Mouse (Mus musculus): ENCODE data around the gene Carmil2.

Gene Carmil2

GRCm38 (mm10) chr8:105685796-105686308 is at the start of gene Carmil2:
Gene Carmil2 (plus strand): TSS chr8:105686274.
- Histone ChIP-seq H3K27me3 (ENCODE audit: control insufficient read depth, insufficient read depth, low read length, poor library complexity, severe bottlenecking) (no peaks in the 10 kb centered on the region), H3K36me3 (ENCODE audit: control insufficient read depth, insufficient read depth, low read length, poor library complexity, severe bottlenecking) (peaks cover 15% of the 10 kb centered on the region)
- DNase-seq (ENCODE audit: low read depth, low spot score) = peak; percentile 85

- Histone ChIP-seq H3K27me3 (ENCODE audit: control insufficient read depth, insufficient read depth, low read length, poor library complexity, severe bottlenecking) (no peaks in the 10 kb centered on the region), H3K36me3 (ENCODE audit: control insufficient read depth, insufficient read depth, low read length, poor library complexity, severe bottlenecking) (no peaks in the 10 kb centered on the region)
- peak; percentile 61 for DNase-seq (ENCODE audit: low read depth, low spot score)
Observed at GRCm38 (mm10) chr8:105636963-105637510, 49.0 kb upstream of the Carmil2 start, which contains the start of gene Agrp. Gene Agrp (minus strand): TSS chr8:105637393.

- DNase-seq (ENCODE audit: low read depth, low spot score) = peak; percentile 26
- H3K36me3 ChIP-seq (ENCODE audit: control insufficient read depth, insufficient read depth, low read length, poor library complexity, severe bottlenecking) = no peaks in the 10 kb centered on the region
Observed at GRCm38 (mm10) chr8:105637601-105638041, 48.5 kb upstream of the Carmil2 start.

GRCm38 (mm10) chr8:105638510-105638909 is 47.6 kb upstream of the Carmil2 start:
- peaks cover 2% of the 10 kb centered on the region; the same call in 1 of the 2 replicates for H3K36me3 ChIP-seq (ENCODE audit: control insufficient read depth, insufficient read depth, low read length, poor library complexity, severe bottlenecking)
- H3K27me3 ChIP-seq (ENCODE audit: control insufficient read depth, insufficient read depth, low read length, poor library complexity, severe bottlenecking) = no peaks in the 10 kb centered on the region
- no peak for DNase-seq (ENCODE audit: low read depth, low spot score)

More at GRCm38 (mm10) chr8:105637601-105638041, 48.5 kb upstream of the Carmil2 start:
- no peaks in the 10 kb centered on the region for H3K27me3 ChIP-seq (ENCODE audit: control insufficient read depth, insufficient read depth, low read length, poor library complexity, severe bottlenecking)

GRCm38 (mm10) chr8:105639835-105640234 is 46.2 kb upstream of the Carmil2 start:
- no peak for DNase-seq (ENCODE audit: low read depth, low spot score)
- H3K36me3 ChIP-seq (ENCODE audit: control insufficient read depth, insufficient read depth, low read length, poor library complexity, severe bottlenecking) = peaks cover 7% of the 10 kb centered on the region; the same call in 1 of the 2 replicates
- H3K27me3 ChIP-seq (ENCODE audit: control insufficient read depth, insufficient read depth, low read length, poor library complexity, severe bottlenecking) = no peaks in the 10 kb centered on the region

GRCm38 (mm10) chr8:105640511-105640910 is 45.6 kb upstream of the Carmil2 start:
- no peaks in the 10 kb centered on the region for H3K27me3 ChIP-seq (ENCODE audit: control insufficient read depth, insufficient read depth, low read length, poor library complexity, severe bottlenecking)
- no peak for DNase-seq (ENCODE audit: low read depth, low spot score)
- peaks cover 7% of the 10 kb centered on the region for H3K36me3 ChIP-seq (ENCODE audit: control insufficient read depth, insufficient read depth, low read length, poor library complexity, severe bottlenecking)

GRCm38 (mm10) chr8:105645205-105645604 is 40.9 kb upstream of the Carmil2 start:
- Histone ChIP-seq H3K27me3 (ENCODE audit: control insufficient read depth, insufficient read depth, low read length, poor library complexity, severe bottlenecking) (no peaks in the 10 kb centered on the region), H3K36me3 (ENCODE audit: control insufficient read depth, insufficient read depth, low read length, poor library complexity, severe bottlenecking) (peaks cover 9% of the 10 kb centered on the region)
- DNase-seq (ENCODE audit: low read depth, low spot score) = no peak

- no peaks in the 10 kb centered on the region for H3K27me3 ChIP-seq (ENCODE audit: control insufficient read depth, insufficient read depth, low read length, poor library complexity, severe bottlenecking)
- peaks cover 7% of the 10 kb centered on the region for H3K36me3 ChIP-seq (ENCODE audit: control insufficient read depth, insufficient read depth, low read length, poor library complexity, severe bottlenecking)
- no peak for DNase-seq (ENCODE audit: low read depth, low spot score)
Observed at GRCm38 (mm10) chr8:105648929-105649328, 37.1 kb upstream of the Carmil2 start.

- H3K27me3 ChIP-seq (ENCODE audit: control insufficient read depth, insufficient read depth, low read length, poor library complexity, severe bottlenecking) = no peaks in the 10 kb centered on the region
- H3K36me3 ChIP-seq (ENCODE audit: control insufficient read depth, insufficient read depth, low read length, poor library complexity, severe bottlenecking) = peaks cover 7% of the 10 kb centered on the region
- DNase-seq (ENCODE audit: low read depth, low spot score) = no peak
Observed at GRCm38 (mm10) chr8:105657641-105658040, 28.4 kb upstream of the Carmil2 start.

- Histone ChIP-seq H3K36me3 (ENCODE audit: control insufficient read depth, insufficient read depth, low read length, poor library complexity, severe bottlenecking) (peaks cover 12% of the 10 kb centered on the region), H3K27me3 (ENCODE audit: control insufficient read depth, insufficient read depth, low read length, poor library complexity, severe bottlenecking) (no peaks in the 10 kb centered on the region)
- DNase-seq (ENCODE audit: low read depth, low spot score) = peak; percentile 71
Observed at GRCm38 (mm10) chr8:105661167-105661566, 24.9 kb upstream of the Carmil2 start.

GRCm38 (mm10) chr8:105677891-105678290 is 8.2 kb upstream of the Carmil2 start:
- no peak for DNase-seq (ENCODE audit: low read depth, low spot score)
- peaks cover 22% of the 10 kb centered on the region for H3K36me3 ChIP-seq (ENCODE audit: control insufficient read depth, insufficient read depth, low read length, poor library complexity, severe bottlenecking)
- no peaks in the 10 kb centered on the region for H3K27me3 ChIP-seq (ENCODE audit: control insufficient read depth, insufficient read depth, low read length, poor library complexity, severe bottlenecking)

GRCm38 (mm10) chr8:105685325-105685724 is 749 bp upstream of the Carmil2 start:
- DNase-seq (ENCODE audit: low read depth, low spot score) = no peak
- no peaks in the 10 kb centered on the region for H3K27me3 ChIP-seq (ENCODE audit: control insufficient read depth, insufficient read depth, low read length, poor library complexity, severe bottlenecking)
- H3K36me3 ChIP-seq (ENCODE audit: control insufficient read depth, insufficient read depth, low read length, poor library complexity, severe bottlenecking) = peaks cover 18% of the 10 kb centered on the region

GRCm38 (mm10) chr8:105686551-105686950 is 477 bp downstream of the Carmil2 start:
- Histone ChIP-seq H3K27me3 (ENCODE audit: control insufficient read depth, insufficient read depth, low read length, poor library complexity, severe bottlenecking) (no peaks in the 10 kb centered on the region), H3K36me3 (ENCODE audit: control insufficient read depth, insufficient read depth, low read length, poor library complexity, severe bottlenecking) (peaks cover 17% of the 10 kb centered on the region)
- no peak for DNase-seq (ENCODE audit: low read depth, low spot score)

- Histone ChIP-seq H3K36me3 (ENCODE audit: control insufficient read depth, insufficient read depth, low read length, poor library complexity, severe bottlenecking) (peaks cover 14% of the 10 kb centered on the region), H3K27me3 (ENCODE audit: control insufficient read depth, insufficient read depth, low read length, poor library complexity, severe bottlenecking) (no peaks in the 10 kb centered on the region; the same call in 1 of the 2 replicates)
- DNase-seq (ENCODE audit: low read depth, low spot score) = no peak
Observed at GRCm38 (mm10) chr8:105687512-105687911, 1.4 kb downstream of the Carmil2 start.

- no peaks in the 10 kb centered on the region; the same call in 1 of the 2 replicates for H3K27me3 ChIP-seq (ENCODE audit: control insufficient read depth, insufficient read depth, low read length, poor library complexity, severe bottlenecking)
Observed at GRCm38 (mm10) chr8:105688242-105688752, 2.2 kb downstream of the Carmil2 start.

More at GRCm38 (mm10) chr8:105688242-105688752, 2.2 kb downstream of the Carmil2 start:
- H3K36me3 ChIP-seq (ENCODE audit: control insufficient read depth, insufficient read depth, low read length, poor library complexity, severe bottlenecking) = peaks cover 16% of the 10 kb centered on the region
- DNase-seq (ENCODE audit: low read depth, low spot score) = no peak
